Comparison of ENCODE assay signal across 16 mouse cellular contexts in genomic region chr2:91413811-91414210, GRCm38 (mm10). TPM values are rescaled to one million over a fixed set of nuclear protein-coding genes. Genes with fewer than 3 reads are reported as not detected.
A peak's percentile ranks its signal among the peaks of the same experiment; 100 is the strongest.
DNase-seq lines count a peak whose midpoint lies in the region; TF ChIP-seq lines count a peak whose summit lies in the region.
"Had no signal": no experiment of that assay in that cellular context is flagged by ENCODE, and none has a peak within 500 bp of the region (broad histone marks: within the 10 kb centered on the region; RNA-seq: fewer than 3 reads in every experiment).

No protein-coding gene starts in this region.

- no peaks in the 10 kb centered on the region; the same call in 1 of the 2 replicates for H3K4me1 ChIP-seq in kidney, adult 2 months (ENCODE audit: control insufficient read depth, insufficient read depth, low read length)
- H3K4me1 ChIP-seq: heart, embryonic 15.5 days; hindbrain, embryonic 15.5 days had no signal

- H3K27ac ChIP-seq in kidney, adult 2 months (ENCODE audit: insufficient read depth, low read depth, low read length), result no peak overlapping the region
- H3K27ac ChIP-seq: embryonic facial prominence, embryonic 13.5 days; forebrain, embryonic 12.5 days; heart, embryonic 10.5 days; heart, embryonic 15.5 days; hindbrain, embryonic 15.5 days had no signal

- 44% methylated on average over 1 of the region's 1 CpGs for WGBS in kidney, adult 2 months

- H3K36me3 ChIP-seq in kidney, adult 2 months (ENCODE audit: control insufficient read depth, insufficient read depth, low read length), result no peaks in the 10 kb centered on the region
- H3K36me3 ChIP-seq: embryonic facial prominence, embryonic 13.5 days; forebrain, embryonic 12.5 days; heart, embryonic 10.5 days; heart, embryonic 15.5 days; hindbrain, embryonic 15.5 days had no signal

- TF ChIP-seq POLR2A in kidney, adult 2 months (IDR thresholded peaks at IDR 0.05; ENCODE audit: low read depth, low read length), result no peak

- peak; percentile 24 to 28 for DNase-seq in cerebellum, postnatal 10 days
- DNase-seq in cerebellum, adult 9-11 months, result no peak
- DNase-seq in kidney, adult 2 months, result peak; percentile 19
- no peak for DNase-seq in kidney, adult 18-20 months
- DNase-seq in adipocyte (ENCODE audit: low spot score), result peak; percentile 83
- DNase-seq in adrenal gland, postnatal 10 days, result peak; percentile 49
- no peak for DNase-seq in spleen, postnatal 10 days (ENCODE audit: low spot score in 2 of 2)
- DNase-seq: cerebellum, adult 11 months; cerebellum, adult 8-10 months; cerebellum, postnatal 36 days; gastrocnemius, postnatal 14 days had no signal

- no peaks in the 10 kb centered on the region for H3K27me3 ChIP-seq in kidney, adult 2 months (replicated peaks; ENCODE audit: control insufficient read depth, insufficient read depth, low read length)
- H3K27me3 ChIP-seq: embryonic facial prominence, embryonic 13.5 days; heart, embryonic 15.5 days; hindbrain, embryonic 15.5 days had no signal

- no peak overlapping the region for H3K4me3 ChIP-seq in kidney, adult 2 months (ENCODE audit: insufficient read depth, low read depth, low read length)
- H3K4me3 ChIP-seq: embryonic facial prominence, embryonic 13.5 days; forebrain, embryonic 12.5 days; heart, embryonic 10.5 days; heart, embryonic 15.5 days; hindbrain, embryonic 15.5 days had no signal

- no peak for TF ChIP-seq CTCF in kidney, adult 2 months (conservative IDR thresholded peaks at IDR 0.05; ENCODE audit: insufficient read depth, insufficient read length, low read depth, low read length)

RNA-seq across cellular contexts. Expression of gene 1110051M20Rik, which starts 30.7 kb away (rescaled TPM):
- 35.0 and 36.7 TPM in 2 replicates for polyA plus RNA-seq in kidney, adult 2 months (2012; rRNA removed)
- 10 to 100 TPM; 15.2 to 17.6 TPM for total RNA-seq in adrenal gland, postnatal 10 days (2021)

RNA-seq across cellular contexts. Expression of gene Lrp4, which starts 43.5 kb away (rescaled TPM):
- 8.6 and 10.3 TPM in 2 replicates for polyA plus RNA-seq in kidney, adult 2 months (2012; rRNA removed)
- total RNA-seq in adrenal gland, postnatal 10 days (2021), result 1 to 10 TPM; 7.0 to 8.3 TPM

Comparison
In these comparisons a context has a peak if more than half of its experiments do, and no peak if none do; other contexts are left out.
1. DNase-seq: peak in cerebellum, postnatal 10 days (2 of 2), kidney, adult 2 months (single experiment), adipocyte (single experiment) and adrenal gland, postnatal 10 days (single experiment); none in cerebellum, adult 9-11 months (single experiment), kidney, adult 18-20 months (single experiment) and spleen, postnatal 10 days (0 of 2).